Mouse (Mus musculus) gastrocnemius, adult 2 months (tissue): ENCODE measurements around the gene Bmp6. TPM values are rescaled to one million over a fixed set of nuclear protein-coding genes. Genes with fewer than 3 reads are reported as not detected.

ENCODE experiments used
- DNase-seq: peaks from one replicate; pipeline ENCODE4 v3.0.0; 2022
- H3K27ac ChIP-seq: fragments of 200-600 bp; 2 replicates; pipeline ENCODE4 v1.8.1; 2022; ENCODE audit warnings: mild to moderate bottlenecking
- H3K4me3 ChIP-seq: fragments of 200-600 bp; 2 replicates; pipeline ENCODE4 v1.8.1; 2022; ENCODE audit warnings: mild to moderate bottlenecking, moderate library complexity
- CTCF ChIP-seq: fragments of 200-600 bp; IDR thresholded peaks from 2 replicates; pipeline ENCODE4 v1.8.1; 2022; ENCODE audit warnings: antibody characterized with exemption, mild to moderate bottlenecking, moderate library complexity
- intact Hi-C: fragments of 180-260 bp; cut with DNase I; formaldehyde crosslinking; loops from one replicate; pipeline ENCODE4 v1.15.1; 2025
- total RNA-seq, 2 experiments: library from RNA; stranded (reverse); gene quantifications; 2 replicates each; pipeline ENCODE4 v1.2.3; 2021

Gene Bmp6
- total RNA-seq, 2 experiments from 2014 or later = 11.2 to 11.3 TPM

GRCm38 (mm10) chr13:38527797-38528650, 183.1 kb downstream of the Bmp6 start:
- DNase-seq = peak; percentile 92
- Histone ChIP-seq H3K4me3 (peak overlapping the region; percentile 98), H3K27ac (peak overlapping the region; percentile 97)
- no peak for TF ChIP-seq CTCF
- intact Hi-C loops = loop anchor here (5.0 kb wide), 1 partner anchor 54 kb away; no protein-coding TSS in a partner anchor

- H3K4me3 ChIP-seq = peak within 1 kb of the TSS; percentile 98
- peak within 1 kb of the TSS; percentile 97 for H3K27ac ChIP-seq
- intact Hi-C loops = loop anchor here (5.0 kb wide), 1 partner anchor 54 kb away; no protein-coding TSS in a partner anchor
- peak; percentile 70 for DNase-seq
- no peak for TF ChIP-seq CTCF
Observed at GRCm38 (mm10) chr13:38528687-38529294, 183.9 kb downstream of the Bmp6 start, which contains the start of gene Txndc5. Gene Txndc5 (minus strand): TSS chr13:38528824.

GRCm38 (mm10) chr13:38529576-38529975, 184.7 kb downstream of the Bmp6 start:
- intact Hi-C loops = loop anchor here (5.0 kb wide), 1 partner anchor 53 kb away; no protein-coding TSS in a partner anchor
- TF ChIP-seq CTCF = no peak
- no peak for DNase-seq
- H3K4me3 ChIP-seq = no peak overlapping the region
- peak overlapping the region; percentile 97; the same call in 1 of the 2 replicates for H3K27ac ChIP-seq

GRCm38 (mm10) chr13:38531498-38531897, 186.6 kb downstream of the Bmp6 start:
- no peak for TF ChIP-seq CTCF
- DNase-seq = no peak
- intact Hi-C loops = no loop called here
- Histone ChIP-seq H3K4me3 (no peak overlapping the region), H3K27ac (no peak overlapping the region)

GRCm38 (mm10) chr13:38533461-38533860, 188.6 kb downstream of the Bmp6 start:
- DNase-seq = peak; percentile 76
- no peak for TF ChIP-seq CTCF
- intact Hi-C loops = no loop called here
- Histone ChIP-seq H3K4me3 (no peak overlapping the region), H3K27ac (peak overlapping the region; percentile 69)

GRCm38 (mm10) chr13:38534016-38534415, 189.1 kb downstream of the Bmp6 start:
- intact Hi-C loops = no loop called here
- Histone ChIP-seq H3K27ac (peak overlapping the region; percentile 69), H3K4me3 (no peak overlapping the region)
- DNase-seq = no peak
- TF ChIP-seq CTCF = no peak

GRCm38 (mm10) chr13:38534731-38535130, 189.8 kb downstream of the Bmp6 start:
- H3K4me3 ChIP-seq = no peak overlapping the region
- no peak for DNase-seq
- no peak overlapping the region for H3K27ac ChIP-seq
- no peak for TF ChIP-seq CTCF
- intact Hi-C loops = no loop called here

GRCm38 (mm10) chr13:38537521-38537920, 192.6 kb downstream of the Bmp6 start:
- no peak overlapping the region for H3K27ac ChIP-seq
- intact Hi-C loops = no loop called here
- H3K4me3 ChIP-seq = no peak overlapping the region
- DNase-seq = no peak
- no peak for TF ChIP-seq CTCF

- intact Hi-C loops = no loop called here
- Histone ChIP-seq H3K27ac (no peak overlapping the region), H3K4me3 (no peak overlapping the region)
- no peak for DNase-seq
- TF ChIP-seq CTCF = no peak
Observed at GRCm38 (mm10) chr13:38539192-38539900, 194.4 kb downstream of the Bmp6 start.

GRCm38 (mm10) chr13:38543455-38544125, 198.7 kb downstream of the Bmp6 start:
- TF ChIP-seq CTCF = no peak
- Histone ChIP-seq H3K4me3 (no peak overlapping the region), H3K27ac (no peak overlapping the region)
- intact Hi-C loops = no loop called here
- DNase-seq = no peak

- H3K27ac ChIP-seq = peak overlapping the region; percentile 84
- intact Hi-C loops = no loop called here
- TF ChIP-seq CTCF = no peak
- DNase-seq = no peak
- no peak overlapping the region for H3K4me3 ChIP-seq
Observed at GRCm38 (mm10) chr13:38544769-38545445, 200.0 kb downstream of the Bmp6 start.

GRCm38 (mm10) chr13:38545460-38545859, 200.6 kb downstream of the Bmp6 start:
- intact Hi-C loops = no loop called here
- no peak for TF ChIP-seq CTCF
- peak overlapping the region; percentile 84 for H3K27ac ChIP-seq
- H3K4me3 ChIP-seq = no peak overlapping the region
- peak; percentile 86 for DNase-seq
